Mouse (Mus musculus) retina, postnatal 7 days (tissue): ENCODE data around the gene Cox14.
"Not testable (repeated sequence)": the region's sequence is repeated elsewhere in the genome, so short reads cannot be mapped to it uniquely, and the experiment has no call there.

ENCODE experiments used
- DNase-seq: peaks from one replicate; pipeline ENCODE4 v3.0.0-alpha.2; 2012; ENCODE audit warnings: low read depth, low spot score

The Cox14 gene

GRCm38 (mm10) chr15:99727039-99727438 is 1.6 kb downstream of the Cox14 start:
- DNase-seq = not testable (repeated sequence)

GRCm38 (mm10) chr15:99727525-99727924 is 2.1 kb downstream of the Cox14 start:
- no peak for DNase-seq

DNA sequence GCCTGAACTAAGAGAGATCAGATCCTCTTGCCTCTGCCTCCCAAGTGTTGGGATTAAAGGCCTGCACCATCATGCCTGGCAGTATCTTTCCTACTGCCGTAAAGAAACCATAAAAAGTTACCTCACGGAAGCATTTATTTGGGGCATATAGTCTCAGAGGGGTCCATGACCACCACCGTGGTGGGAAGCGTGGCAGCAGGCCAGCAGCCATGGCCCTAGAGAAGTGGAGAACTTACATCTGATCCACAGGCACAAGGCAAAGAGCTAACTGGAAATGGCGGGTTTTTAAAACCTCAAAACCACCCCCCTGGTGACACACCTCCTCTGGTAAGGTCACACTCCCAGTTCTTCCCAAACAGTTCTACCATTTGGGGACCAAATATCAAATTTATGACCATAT is 2.8 kb downstream of the Cox14 start:
- no peak for DNase-seq

GRCm38 (mm10) chr15:99729056-99729783 is 3.8 kb downstream of the Cox14 start:
- DNase-seq = no peak

DNA sequence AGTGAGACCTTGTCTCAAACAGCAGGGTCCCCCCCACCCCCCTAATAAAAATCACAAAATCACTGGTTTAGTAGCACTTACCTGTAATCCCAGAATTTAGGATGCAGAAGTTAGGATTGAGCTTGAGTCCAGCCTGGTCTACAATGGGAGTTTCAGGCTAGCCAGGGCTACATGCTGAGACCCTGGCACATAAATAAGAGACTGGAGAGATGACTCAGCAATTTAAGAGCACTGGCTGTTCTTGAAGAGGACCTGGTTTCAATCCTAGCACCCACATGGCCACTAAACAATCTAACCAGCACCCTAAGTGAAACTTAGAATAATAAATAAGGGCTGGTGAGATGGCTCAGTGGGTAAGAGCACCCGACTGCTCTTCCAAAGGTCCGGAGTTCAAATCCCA is 5.7 kb downstream of the Cox14 start:
- DNase-seq = no peak

DNA sequence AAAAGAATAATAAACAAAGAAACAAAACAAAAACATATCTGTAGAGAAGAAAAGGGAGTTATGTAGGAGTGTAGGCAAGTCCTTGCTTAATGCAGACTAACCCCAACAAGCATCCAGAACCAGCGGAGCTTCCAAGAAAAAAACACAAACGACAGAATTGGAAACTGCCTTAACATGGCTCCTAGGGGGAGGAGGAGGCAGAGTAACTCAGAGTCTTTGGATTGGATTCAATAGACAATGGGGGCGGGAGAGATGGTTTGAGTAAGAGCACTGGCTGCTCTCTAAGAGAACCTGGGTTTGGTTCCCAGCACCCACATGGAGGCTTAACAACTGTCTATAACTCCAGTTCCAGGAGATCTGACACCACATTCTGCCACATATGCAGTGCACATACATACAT is 6.3 kb downstream of the Cox14 start:
- no peak for DNase-seq

DNA sequence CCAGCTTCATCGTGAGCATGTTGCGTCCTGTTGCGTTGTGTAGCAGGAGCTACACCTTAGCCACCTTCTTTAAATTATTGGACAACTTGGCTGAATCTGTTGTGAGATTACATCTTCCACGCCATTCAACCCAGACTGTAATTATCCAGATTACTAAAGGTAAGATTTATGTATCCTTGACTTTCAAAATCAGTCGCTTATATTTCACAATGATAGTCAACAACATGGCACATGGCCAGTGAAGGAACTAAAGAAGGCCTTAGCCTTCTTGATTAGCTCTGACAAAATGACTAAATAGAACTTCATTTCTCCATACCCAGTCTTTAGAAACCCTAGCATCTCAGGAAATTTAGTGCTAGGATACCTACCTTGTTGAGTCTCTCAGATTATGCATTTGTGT is 7.8 kb downstream of the Cox14 start:
- no peak for DNase-seq

GRCm38 (mm10) chr15:99735631-99736030 is 10.2 kb downstream of the Cox14 start:
- no peak for DNase-seq

DNA sequence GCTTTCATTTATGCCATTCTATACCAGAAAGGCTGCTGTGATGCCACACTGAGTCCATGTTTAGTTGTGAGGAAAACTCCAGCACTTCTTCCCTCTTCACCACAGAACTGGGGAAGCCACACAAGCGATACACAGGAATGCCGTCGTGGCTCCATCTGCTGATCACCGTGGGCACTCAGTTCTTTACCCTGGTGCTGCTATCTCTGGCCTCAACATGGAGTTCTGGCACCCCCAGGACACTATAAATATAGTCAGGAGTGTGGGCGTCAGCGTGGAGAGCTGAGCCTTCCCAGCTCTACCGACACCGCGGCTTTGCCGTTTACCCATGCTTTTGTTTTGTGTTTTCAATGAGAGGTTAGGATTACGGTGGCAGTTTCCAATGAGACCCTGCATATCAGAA is 11.3 kb downstream of the Cox14 start:
- DNase-seq = no peak

DNA sequence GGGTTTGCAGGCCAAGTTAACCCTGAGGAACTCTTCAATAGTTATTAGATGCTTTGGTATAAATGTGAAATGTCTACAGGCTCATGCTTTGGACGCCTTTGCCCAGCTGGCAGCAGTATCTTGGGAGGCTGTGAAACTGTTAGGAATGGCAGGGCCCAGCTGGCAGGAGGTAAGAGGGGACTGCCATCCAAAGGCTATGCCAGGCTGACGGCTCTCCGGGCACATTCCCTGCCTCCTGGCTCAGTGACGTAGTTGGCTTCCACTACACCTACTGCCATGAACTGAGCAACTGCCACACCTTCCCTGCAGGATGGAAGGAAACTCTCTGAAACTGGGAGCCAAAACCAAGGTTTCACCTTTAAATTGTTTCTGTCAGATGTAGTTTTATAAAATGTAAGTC is 14.8 kb downstream of the Cox14 start:
- no peak for DNase-seq

DNA sequence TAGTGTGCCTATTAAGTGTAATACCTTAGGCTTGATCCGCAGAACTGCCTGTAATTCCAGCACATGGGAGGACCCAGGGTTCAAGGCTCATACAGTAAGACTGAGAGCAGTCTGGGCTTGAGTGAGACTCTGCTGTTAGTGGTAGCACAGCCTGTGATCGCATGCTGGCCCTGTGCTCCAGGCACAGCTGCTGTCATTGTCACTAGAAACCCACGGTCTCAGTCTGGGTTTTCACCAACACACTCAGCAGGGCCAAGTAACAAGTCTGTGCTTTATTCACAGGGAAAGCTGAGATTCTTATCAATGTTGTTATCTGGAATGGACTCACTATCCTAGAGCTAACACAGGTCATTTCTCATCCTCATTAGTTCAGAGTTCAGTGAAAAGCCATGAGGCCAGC is 28.8 kb downstream of the Cox14 start:
- DNase-seq = no peak

- no peak for DNase-seq
These were observed 42.0 kb downstream of the Cox14 start for GRCm38 (mm10) chr15:99767467-99767866.

DNA sequence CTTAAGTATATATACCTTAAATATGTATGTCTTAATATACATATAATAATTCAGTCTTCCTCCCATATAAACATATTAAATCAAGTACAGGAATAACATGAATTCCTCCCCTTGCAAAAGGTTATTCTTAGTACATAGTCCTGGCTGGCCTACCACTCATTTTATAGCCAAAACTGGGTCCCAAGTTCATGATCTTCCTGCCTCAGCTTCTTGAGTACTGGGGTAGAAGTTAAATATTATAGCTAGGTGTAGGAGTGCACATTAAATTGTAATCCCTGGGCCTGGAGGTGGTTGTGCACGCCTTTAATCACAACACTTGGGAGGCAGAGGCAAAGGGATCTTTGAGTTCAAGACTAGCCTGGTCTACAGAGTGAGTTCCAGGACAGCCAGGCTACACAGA is 43.3 kb downstream of the Cox14 start:
- DNase-seq = no peak

DNA sequence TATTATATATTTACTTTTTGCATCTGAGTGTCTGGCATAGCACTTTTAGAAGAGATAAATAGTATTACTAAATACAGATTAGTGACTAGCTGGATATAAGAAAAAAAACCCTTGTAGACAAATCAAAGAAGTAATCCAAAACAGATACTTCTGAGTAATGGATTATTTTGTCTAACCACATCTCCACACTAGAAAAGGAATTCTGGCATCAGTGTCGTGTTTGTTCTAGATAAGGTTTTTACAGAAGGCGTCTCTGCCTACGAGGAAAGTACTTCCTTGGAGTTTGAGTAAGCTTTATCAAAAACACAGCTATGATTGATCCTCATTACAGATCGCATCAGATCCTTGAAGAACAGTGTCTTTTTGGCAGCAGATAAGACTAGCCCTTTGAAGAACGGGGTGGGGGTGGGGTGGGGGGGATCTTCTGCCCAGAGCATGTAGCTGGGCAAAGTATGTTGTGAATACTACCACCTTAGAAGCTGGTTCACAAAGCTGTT is 45.6 kb downstream of the Cox14 start:
- DNase-seq = no peak

DNA sequence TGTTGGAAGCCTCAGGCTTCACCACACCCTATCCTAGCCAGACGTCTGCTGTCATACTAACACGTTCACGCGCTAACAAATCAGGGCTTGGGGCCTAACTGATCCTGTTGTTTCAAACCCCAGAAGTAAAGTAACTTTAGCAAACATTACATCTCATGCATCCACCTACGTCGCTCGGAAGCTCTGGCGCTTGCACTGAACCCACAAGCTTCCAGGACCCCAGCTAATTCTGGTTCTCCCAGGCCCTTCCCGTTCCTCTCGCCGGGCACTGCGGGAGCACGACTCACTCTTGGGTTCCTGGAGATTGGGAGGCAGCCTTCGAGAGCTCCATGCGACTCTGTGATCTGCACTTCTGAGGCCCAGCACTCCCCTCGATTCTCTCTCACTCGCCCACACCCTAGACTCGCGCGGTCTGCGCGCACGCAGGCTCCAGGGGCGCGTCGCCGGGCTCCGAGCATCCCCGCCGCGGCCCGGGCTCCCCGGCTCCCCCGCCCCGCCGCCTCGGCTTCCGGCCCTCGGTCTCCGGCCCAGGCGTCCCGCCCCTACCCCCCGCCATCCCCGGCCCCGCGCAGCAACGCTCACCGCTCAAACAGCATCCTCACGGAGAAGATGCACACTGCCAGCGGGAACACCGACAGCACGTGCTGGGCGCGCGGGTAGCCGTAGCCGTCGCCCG is 46.3 kb downstream of the Cox14 start:
- no peak for DNase-seq

GRCm38 (mm10) chr15:99772277-99772880 is 47.0 kb downstream of the Cox14 start:
- peak; percentile 47 for DNase-seq

GRCm38 (mm10) chr15:99772881-99772924 is 47.3 kb downstream of the Cox14 start, which contains the start of gene Cers5:
Cers5 (minus strand) TSS chr15:99772885.
- not testable (repeated sequence) for DNase-seq

DNA sequence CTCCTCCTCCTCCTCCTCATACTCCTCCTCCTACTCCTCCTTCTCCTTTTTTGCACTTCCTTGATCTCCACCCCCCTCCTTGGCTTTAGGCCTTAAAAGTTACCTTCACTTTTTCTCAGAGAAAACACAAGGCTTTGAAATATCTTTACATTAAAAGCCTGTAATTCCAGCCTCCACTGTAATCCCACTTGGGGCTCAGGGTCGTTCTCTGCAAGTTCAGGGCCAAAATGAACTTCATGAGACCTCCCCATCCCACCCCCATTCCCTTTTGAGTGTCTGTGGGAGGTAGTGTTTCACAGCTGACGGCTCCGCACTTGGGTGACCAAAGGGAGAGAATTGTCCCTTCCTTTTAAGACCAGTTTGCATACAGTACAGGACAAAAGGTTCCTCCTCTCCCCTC is 47.5 kb downstream of the Cox14 start:
- DNase-seq = no peak
